Mouse (Mus musculus) adrenal gland, postnatal 10 days (tissue): Measurements from ENCODE around the gene Mcm6. TPM values are rescaled to one million over a fixed set of nuclear protein-coding genes. Genes with fewer than 3 reads are reported as not detected.
"Not testable (repeated sequence)": the region's sequence is repeated elsewhere in the genome, so short reads cannot be mapped to it uniquely, and the experiment has no call there.

Experiments used
- DNase-seq: peaks from one replicate; pipeline ENCODE4 v3.0.0; 2021; ENCODE audit warnings: mixed read lengths
- total RNA-seq, 2 experiments: library from RNA; stranded (reverse); gene quantifications; 2 replicates each; pipeline ENCODE4 v1.2.3; 2021

Mcm6 gene
- total RNA-seq, 2 experiments from 2014 or later: 50.0 to 66.8 TPM

DNA sequence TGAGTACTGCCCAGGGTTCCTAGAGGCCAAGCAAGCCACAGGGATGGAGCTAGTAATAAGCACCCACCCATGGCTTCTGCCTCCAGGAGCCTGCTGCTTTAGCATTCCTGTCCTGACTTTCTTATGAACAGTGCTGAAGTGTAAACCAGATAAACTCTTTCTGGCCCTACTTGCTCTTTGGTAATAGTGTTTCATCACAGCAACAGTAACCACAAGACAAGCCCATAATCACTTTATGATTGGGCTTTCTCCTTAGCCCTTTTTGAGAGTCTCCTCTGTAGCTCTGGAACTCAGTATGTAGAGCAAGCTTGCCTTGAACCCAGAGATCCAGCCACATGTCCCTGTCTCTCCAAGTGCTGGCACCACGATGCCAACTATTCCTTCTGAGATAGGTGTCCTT lies 29.2 kb downstream of the Mcm6 start:
- no peak for DNase-seq

DNA sequence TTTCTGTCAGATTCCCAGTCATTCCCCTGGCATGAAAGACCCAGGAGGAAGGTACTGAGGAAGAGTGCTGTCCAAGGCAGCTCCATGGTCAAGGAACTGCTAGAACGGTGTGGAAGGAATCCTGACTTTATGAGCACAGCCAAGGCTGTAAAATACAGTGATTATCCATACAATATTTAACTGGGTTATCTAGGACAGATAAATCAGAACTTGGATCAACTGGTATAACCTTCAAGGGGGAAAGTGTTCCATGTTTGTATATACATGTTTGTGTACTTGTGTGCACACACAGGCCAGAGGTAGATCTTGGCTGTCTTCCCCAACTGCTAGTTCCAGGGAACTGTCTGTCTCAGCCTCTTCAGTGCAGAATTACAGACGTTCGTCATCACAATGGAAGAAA lies 31.2 kb downstream of the Mcm6 start, which contains the start of gene Lct:
TSS of gene Lct (minus strand) at position 101 of the 400 bp plus-strand sequence.
- DNase-seq: no peak

DNA sequence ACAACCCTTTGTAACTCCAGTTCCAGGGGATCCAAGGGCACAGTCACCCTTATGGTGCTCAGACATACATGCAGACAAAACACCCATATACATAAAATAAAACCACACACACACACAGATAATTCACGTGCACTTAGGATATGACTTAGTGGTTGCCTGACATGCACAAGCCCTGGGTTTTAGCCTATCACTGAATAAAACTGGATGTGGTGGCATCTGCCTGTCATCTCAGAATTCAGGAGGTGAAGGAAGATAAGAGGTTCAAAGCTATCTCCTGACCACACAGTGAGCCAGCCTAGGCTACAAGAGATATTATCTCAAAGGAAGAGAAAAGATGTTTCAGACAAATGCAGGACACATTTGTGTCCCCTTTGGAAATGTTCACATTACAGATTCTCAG lies 32.3 kb downstream of the Mcm6 start:
- no peak for DNase-seq

DNA sequence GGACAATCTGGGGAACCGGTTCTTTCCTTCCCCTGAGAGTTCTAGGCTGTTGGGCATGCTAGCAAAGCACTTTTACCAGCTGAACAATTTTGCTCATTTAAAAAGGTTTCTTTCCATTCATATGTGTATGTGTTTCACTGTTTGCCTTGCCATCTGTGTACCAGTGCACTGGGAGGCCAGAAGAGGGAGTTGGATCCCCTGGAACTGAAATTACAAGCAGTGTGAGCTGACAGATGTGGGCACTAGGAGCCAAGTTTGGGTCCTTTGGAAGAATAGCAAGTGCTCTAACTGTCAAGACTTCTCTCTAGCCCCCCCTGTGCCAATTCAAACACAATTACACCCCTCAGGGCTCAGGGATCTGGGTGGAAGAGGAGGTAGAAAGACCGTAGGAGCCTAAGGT lies 34.7 kb downstream of the Mcm6 start:
- DNase-seq: no peak

DNA sequence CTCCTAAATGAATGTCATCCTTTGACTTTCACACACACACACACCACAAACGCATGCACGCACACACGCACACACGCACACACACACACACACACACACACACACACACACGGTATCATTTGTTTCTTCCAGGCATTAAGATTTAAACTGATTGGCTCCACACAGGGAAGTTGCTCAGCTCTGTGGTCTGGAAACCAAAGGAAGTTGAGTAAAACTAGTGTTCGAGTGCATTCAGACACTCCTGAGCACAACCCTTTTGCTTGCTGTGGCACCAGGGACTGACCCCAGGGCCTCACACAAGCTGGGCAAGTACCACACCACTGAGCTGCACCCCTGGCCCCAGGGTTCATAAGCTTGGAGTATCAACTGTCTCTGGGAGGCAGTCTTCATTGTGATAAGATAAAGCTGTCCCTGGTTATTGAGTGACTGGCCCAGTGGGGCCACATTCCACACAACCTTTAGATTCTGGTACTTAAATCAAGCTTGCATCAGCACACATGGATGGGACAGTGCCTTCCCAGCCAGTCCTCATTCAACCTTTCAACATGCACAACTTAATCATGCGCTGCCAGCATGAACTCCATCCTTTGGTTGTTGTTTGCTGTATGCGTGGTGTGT lies 36.3 kb downstream of the Mcm6 start:
- no peak for DNase-seq

DNA sequence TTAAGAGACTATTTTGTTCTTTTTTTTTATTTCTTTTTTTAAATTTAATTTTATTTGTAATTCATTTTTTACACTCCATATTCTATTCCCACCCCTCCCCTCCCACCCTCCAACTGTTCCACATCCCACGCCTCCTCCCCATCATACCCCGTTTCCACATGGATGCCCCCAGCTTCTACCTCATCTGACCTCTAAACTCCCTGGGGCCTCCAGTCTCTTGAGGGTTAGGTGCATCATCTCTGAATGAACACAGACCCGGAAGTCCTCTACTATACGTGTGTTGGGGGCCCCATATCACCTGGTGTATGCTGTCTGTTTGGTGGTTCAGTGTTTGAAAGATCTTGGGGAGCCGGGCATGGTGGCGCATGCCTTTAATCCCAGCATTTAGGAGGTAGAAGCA lies 40.2 kb downstream of the Mcm6 start:
- DNase-seq: not testable (repeated sequence)

DNA sequence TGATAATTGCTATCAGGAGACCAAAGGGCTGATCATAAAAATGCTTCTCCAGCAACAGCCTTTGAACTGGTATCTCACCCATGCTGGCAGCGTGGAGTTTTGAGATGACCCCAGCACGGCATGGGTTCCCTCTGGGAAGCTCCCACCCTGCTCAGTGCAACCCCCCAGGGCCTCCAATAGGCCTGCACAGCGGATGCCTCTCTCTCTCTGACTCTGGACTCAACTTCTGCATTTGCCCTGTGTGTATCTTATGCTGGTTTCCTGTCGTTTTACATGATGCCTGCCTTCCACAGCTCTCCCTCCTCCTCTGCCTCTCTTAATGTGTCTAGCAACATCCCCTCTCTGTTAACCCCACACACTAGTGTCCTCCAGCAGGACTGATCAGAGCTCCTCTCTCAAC lies 44.8 kb downstream of the Mcm6 start:
- DNase-seq: no peak

DNA sequence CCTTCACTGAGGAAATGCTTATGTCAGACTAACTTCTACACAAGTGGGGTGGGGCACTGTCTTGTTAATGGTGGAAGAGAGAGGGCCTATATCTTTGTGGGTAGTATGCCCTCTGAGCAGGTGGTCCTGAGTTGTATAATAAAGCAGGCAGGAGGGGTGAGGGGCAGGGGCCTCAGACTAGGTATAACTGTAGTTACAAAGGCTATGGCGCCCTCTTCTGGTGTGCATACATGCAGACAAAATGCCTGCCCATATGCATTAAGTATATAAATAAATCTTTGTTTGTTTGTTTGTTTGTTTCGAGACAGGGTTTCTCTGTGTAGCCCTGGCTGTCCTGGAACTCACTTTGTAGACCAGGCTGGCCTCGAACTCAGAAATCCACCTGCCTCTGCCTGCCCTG lies 50.4 kb downstream of the Mcm6 start:
- DNase-seq: no peak

DNA sequence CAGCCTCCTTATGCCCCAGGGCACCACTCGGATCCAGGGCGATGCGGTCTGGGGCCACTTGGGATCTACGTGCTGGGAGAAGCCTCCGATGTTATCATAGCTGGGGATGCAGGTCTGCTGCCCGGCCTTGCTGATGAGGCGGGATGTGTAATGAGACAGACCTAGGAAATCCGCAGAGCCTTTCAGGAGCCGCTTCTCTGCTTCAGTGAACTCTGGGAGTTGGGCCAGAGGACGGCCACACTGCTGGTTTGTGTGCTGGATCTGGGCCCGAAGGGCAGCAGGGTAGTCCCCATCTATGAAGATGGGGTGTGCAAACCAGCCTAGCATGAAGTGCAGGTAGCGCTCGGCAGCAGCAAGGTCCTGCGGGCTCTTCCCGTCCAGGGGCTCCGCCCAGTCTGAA lies 55.6 kb downstream of the Mcm6 start:
- no peak for DNase-seq

DNA sequence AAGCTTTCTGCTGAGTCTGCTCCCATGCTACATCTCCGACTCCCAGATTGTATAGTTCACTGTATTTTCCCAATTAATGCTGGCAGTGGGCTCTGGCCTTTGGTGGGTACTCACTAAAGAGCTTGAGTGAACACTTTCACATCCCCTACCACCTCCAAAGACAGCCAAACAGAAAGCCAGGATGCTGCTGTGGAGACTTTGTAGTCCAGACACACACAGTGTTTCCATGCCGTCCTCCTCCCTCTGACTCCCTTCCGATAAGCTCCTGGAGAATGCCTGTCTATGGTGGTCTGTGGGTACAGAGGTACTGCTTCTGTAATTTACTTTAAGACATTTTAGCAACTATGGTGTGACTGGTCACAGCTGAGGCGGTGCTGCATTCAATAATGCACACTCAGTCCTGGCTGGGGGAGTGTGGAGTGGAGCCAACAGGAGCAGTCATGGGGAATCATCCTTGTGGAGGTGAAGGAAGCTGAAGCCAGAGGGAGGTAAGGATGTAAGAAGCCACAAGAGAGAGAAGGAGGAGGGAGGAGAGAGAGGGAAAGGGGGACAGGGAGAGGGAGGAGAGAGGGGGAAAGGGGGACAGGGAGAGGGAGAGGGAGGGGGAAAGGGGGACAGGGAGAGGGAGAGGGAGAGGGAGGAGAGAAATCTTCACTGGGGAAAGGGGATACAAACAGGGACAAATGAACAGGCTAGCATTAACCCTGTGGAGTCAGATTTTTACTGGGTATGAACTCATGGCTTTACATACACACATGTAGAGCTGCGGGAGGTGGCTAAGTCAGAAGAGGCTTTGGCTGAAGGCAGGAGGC lies 63.5 kb downstream of the Mcm6 start:
- DNase-seq: no peak

DNA sequence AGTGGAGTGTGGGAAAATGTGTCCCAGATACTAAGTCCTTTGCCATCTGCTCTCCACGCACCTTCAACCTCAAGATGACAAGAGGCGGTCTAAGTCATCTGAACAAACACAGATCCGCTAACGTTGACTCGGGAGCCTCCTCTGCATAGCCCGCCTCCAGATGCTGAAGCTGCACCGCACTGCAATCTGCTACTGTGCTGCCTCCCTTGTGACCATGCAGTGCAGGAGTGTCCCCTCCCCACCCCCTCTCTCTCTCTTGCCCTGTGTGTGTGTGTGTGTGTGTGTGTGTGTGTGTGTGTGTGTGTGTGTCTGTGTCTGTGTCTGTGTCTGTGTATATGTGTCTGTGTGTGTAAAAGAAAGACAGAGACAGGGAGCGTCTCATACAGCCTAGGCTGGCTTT lies 64.2 kb downstream of the Mcm6 start:
- no peak for DNase-seq

DNA sequence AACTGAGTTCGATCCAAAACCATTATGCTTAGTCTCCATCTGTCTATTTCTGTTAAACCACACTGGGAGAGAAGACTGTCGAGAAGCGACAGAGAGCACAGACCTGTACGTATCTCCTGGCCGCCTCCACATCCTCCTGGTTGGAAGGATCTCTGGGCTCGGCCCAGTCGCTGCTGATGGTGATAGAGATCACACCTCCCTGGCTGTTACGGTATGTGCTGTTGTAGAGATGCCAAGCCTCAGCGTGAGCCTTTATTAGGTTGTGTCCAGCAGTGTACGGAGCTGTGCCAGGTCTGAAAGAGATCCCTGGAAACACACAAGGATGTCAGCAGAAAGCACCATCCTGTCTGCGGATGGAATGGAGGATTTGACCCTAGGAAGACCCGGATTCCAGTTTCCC lies 65.9 kb downstream of the Mcm6 start:
- no peak for DNase-seq

DNA sequence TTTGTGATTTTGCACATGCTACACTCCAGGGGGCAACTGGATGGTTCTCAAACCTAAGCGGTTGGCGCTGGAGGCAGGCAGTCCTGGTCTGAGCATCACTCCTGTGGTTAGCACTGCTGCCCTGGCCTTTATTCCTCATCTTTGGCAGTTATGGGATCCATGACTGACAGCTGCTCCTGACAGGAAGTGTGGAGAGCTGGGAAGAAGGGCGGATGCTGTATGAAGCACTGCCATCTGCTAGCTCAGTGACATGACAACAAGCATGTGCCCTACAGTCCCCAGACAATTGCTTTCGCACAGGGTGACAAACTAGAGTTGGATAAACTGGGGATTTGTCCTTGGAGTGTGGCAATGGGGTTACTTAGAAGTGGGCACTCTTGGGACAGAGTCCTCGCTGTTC lies 69.2 kb downstream of the Mcm6 start:
- DNase-seq: no peak

DNA sequence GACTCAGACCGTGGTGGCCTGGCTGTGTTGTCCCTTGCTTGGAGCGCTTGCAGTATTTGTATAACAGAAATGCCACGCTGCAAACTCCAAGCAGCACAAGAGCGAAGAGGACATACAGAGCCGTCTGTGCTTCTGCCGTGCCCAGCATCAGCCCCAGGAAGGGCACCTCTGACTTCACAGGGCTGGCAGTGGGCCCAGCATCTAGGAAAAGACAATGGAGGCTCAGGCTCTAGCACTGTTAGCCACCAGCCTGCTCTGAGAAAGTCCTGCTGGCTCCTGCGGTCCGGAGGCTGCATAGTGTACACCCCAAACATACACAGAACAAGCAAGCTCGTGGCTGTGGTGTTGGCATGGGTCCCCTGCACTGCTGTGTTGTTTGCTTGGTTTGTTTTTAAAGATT lies 74.3 kb downstream of the Mcm6 start:
- DNase-seq: no peak

DNA sequence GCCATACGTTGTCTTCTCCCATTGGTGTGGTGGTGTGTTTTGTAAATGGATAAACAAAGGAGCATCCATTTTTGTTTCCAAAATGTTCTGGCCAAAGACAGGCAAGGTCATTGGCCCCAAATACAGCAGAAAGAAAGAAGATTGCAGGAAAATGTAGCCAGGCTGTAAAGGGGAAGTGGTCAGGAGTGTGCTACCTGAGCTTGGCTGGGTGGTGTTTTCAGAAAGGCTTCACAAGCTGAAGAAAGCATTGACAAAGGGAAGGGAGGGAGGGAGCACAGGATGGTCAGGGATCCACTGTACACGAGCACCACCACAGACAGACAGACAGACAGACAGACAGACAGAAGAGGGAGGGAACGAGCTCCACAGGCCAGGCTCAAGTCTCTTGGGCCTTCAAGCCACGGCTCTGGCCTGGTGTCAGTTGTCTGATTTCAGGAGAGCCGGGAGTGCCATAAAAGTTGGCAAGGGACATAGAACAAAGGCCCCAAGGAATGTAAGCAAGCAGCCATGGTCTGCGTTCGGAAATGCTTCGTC lies 75.2 kb downstream of the Mcm6 start:
- no peak for DNase-seq

DNA sequence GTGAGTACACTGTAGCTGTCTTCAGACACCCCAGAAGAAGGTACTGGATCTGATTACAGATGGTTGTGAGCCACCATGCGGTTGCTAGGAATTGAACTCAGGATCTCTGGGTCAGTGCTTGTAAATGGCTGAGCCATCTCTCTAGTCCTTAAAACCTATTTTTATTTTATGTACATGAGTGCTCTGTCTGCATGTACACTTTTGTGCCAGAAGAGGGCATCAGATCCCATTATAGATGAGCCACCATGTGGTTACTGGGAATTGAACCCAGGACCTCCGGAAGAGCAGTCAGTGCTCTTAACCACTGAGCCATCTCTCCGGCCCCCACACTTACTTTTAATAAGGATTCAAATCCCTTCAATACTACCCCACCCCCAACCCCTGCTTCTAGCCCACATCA lies 76.5 kb downstream of the Mcm6 start:
- DNase-seq: no peak

DNA sequence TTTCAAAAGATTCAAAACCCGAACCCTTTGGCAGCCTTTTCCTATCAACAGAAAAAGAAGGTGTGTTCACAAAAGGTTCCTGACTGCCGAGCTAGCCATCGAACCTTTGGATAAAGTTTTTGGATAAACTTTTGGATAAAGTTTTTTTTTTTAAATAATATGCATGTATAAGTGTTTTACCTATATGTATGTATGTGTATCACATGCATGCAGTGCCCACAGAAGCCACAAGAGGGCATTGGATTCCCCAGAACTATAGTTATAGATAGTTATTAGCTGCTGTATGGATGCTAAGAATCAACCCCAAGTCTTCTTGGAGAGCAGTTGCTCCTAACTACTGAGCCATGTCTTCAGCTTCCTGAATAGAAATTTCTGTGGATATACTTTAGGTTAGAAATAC lies 77.7 kb downstream of the Mcm6 start:
- DNase-seq: no peak

Other genes starting within 250 kb of the Mcm6 start
- 10 to 100 TPM; 53.5 to 57.1 TPM for gene Ubxn4, start 115.7 kb downstream of the Mcm6 start, total RNA-seq
- gene Lct, start 31.3 kb downstream of the Mcm6 start, total RNA-seq: under 1 TPM; 0.06 to 0.39 TPM
- 10 to 100 TPM; 81.5 to 92.3 TPM for gene Dars, start 57.7 kb upstream of the Mcm6 start, total RNA-seq
- 10 to 100 TPM; 39.8 to 49.6 TPM for gene Cxcr4, start 232.6 kb upstream of the Mcm6 start, total RNA-seq